Mouse (Mus musculus) urinary bladder, postnatal 25 days (tissue): ENCODE measurements at regions not wholly inside any gene's neighbourhood (a gene's known extent, or its start where the extent isn't known, plus 50 kb on each side); places are given as distances from the start of the nearest gene placed in this dataset.

ENCODE experiments used
- DNase-seq: peaks from one replicate; pipeline ENCODE4 v3.0.0; 2022; ENCODE audit warnings: low spot score

DNA sequence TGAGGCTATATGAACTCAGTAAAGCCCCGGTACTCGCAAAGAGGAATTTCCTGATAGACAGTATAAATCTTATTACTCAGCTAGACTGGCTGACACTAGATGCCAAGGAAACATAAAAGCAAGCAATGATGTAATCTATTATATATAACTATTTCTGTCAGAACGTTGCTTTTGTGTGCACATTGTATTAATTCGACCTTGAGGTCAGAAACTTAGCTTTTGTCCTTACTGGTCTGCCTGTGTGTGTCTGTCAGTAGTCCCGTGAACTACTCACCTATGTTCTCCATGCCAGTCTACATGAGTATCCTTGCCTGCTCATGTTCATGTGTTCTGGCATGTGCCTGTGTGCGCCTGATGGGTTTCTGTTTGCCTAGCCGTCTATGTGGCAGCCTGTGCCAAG is 70.5 kb downstream of the Tmx1 start:
- no peak for DNase-seq

- no peak for DNase-seq
These were observed 71.8 kb downstream of the Tmx1 start for GRCm38 (mm10) chr12:70524703-70525102.

DNA sequence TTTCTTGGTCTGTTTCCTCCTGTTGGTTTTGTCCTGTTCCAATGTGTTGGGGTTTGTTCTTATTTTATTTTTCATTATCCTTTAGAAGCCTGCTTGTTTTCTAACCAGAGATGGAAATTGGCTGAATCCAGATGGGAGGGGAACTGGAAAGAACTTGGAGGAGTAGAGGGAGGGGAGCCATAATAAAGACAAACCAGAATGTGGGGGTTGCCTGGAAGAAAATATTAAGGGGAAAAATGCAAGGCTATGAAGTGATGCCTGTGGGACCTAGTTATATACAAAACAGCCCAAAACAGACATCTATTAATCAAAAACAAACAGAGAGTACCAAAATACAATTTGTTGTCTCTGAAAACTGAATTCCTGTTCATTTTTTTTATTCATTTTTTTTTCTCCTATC is 78.8 kb downstream of the Tmx1 start:
- no peak for DNase-seq

DNA sequence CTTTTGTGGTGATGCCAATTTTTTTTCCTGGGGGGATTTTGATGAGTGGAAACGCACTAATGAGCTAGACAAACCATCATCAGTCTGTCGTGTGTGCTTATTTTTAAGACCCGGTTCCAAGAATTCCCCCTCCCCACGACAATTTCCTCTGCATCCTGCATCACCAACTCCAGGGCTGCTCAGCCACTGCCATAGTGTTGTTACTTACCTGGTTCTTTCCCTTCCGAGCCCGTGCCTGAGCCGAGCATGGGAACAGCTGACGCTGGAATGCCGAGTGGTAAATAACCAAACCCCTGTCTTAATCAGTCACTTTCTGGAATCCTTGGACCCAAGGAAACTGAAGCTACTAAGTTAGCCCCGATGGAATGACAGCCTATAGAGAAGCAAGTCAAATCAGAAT is 79.3 kb downstream of the Tmx1 start:
- DNase-seq: no peak

GRCm38 (mm10) chr12:70532843-70533242 is 79.9 kb downstream of the Tmx1 start:
- no peak for DNase-seq

GRCm38 (mm10) chr12:70533375-70533935 is 80.6 kb downstream of the Tmx1 start:
- DNase-seq: no peak

DNA sequence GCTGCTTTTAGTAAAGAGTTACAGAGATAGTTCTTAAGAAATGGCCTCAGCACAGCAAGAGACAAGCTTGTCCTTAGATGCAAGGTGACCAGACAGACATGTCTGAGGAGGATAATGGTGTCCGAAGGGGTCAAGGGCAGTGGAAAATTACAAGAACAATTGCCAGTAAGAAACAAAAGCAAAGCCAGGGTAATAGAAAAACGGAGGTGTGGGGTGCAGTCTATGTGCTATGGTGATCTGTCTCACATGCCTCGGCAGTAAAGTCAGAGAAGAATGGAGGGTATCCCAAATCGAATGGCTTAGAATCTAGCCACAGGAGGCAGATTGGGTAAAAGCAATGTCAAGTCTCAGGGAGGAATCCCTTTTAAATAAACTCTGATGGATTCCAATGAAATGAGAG is 86.2 kb downstream of the Tmx1 start:
- DNase-seq: no peak

DNA sequence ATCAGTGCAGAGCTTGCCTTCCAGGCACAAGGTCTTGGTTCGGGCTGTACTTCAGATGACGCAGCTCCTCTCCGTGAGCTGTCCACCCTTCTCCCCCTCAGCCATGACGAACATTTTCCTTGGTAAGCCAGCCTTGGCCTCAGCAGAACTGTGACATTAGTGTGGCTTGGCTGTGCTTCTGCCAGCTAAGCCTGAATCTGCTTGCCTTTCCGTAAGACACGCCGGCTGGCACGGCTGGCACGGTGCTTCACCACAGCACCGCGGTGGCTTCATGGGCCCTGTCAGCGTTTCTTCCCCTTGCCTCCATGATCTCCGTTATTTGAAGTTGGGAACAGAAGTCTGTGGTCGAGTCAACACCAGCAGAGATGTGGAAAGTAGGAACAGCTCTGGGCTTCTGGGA is 87.0 kb downstream of the Tmx1 start:
- DNase-seq: no peak

DNA sequence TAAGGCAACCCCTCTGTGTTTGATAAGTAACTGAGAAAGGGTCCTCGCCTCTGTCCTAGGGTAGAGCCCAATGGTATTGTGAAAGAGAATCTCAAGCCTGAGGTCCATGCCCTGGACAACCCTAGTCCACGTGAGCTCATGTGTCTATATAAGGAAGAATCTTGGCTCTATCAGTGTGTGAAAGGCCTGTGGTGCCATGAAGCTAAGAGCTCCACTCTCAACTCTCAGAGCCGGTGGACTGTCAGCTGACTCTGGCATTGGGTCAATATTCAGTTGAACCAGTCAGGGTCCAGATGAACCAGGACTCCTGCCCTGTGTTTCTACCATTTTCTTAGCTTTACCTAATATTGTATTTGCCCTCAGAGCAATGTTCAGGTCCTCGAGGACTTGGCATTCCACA is 88.5 kb downstream of the Tmx1 start:
- no peak for DNase-seq

DNA sequence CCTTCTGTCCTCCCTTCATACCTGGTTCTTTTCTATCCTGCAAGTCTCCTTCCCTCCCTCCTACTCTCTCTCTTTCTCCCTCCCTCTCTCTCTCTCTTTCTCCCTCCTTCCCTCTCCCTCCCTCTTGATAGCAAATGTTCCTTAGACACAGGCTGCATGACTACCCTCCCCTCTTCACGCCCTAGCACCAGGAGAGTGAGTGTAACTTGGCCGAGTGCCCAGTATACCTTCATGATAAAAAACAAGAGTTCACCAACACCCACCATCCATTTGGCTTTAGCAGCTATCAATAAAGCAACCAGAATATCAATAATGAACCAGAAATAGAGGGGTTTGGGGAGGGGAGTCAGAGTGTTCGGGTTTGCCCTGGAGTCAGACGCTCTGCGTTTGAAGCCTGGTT is 90.4 kb downstream of the Tmx1 start:
- DNase-seq: no peak

DNA sequence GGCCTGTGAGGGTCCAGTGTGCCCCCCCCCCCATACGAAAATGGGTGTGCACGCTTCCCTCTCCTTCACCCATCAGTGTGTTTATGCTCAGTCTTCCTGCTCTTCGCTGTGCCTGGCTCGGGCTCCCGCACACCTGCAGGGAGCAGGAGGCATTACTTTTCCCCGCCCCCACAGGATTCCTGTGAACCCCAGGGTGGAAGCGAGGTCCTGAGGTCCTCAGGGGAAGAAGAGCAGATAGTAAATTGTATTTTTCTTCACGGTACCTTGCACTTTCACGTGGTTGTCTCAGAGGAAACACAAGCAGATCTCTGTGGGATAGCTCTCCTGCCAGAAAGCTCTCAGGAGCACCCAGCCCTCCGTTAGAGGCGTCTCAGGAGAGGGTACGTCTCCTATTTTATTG is 91.4 kb downstream of the Tmx1 start:
- DNase-seq: no peak

GRCm38 (mm10) chr12:70544850-70545510 is 92.1 kb downstream of the Tmx1 start:
- peak; percentile 41 for DNase-seq

- DNase-seq: no peak
These were observed 94.3 kb downstream of the Tmx1 start for GRCm38 (mm10) chr12:70547199-70547598.

DNA sequence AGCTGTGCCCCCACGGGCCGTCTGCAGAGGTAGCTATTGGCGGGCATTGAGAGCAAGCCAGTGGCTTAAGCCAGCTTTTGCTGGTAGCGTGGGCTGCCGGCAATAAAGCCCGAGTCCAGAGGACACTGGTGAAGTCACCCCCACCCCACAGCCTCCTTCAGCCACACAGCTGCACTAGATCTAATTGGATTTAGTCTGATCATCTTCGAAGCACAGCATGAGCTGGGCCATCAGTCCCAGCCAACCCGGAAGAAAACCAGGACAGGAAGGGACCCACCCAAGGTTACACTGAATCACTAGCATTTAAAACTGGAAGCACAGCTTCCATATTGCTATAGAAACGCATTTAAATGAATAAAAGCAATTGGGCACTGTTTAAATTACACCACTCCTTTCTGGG is 96.4 kb downstream of the Tmx1 start:
- DNase-seq: no peak

GRCm38 (mm10) chr12:70553866-70554265 is 101.0 kb downstream of the Tmx1 start:
- DNase-seq: no peak

GRCm38 (mm10) chr12:70554586-70554985 is 101.7 kb downstream of the Tmx1 start:
- no peak for DNase-seq

- peak; percentile 32 for DNase-seq
These were observed 102.8 kb downstream of the Tmx1 start for GRCm38 (mm10) chr12:70555723-70556122.

DNA sequence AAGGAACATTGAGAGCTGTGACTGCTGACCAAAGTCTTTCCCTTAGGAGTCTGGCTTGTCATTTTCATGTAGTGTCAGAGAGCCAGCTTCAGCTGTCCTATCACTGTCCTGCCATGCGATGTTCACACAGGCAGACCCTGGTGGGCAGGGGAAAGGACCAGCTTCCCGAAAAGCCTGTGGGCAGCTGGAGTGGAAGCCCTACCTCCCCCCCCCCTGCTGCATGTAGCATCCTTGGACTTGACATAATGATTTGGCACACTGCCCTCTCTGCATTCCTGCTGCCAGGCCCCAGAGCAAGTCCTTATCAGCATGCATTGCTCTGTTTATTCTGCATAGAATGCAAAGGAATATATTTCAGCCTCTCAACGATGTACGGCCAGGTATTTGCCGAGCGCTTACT is 103.9 kb downstream of the Tmx1 start:
- DNase-seq: no peak

DNA sequence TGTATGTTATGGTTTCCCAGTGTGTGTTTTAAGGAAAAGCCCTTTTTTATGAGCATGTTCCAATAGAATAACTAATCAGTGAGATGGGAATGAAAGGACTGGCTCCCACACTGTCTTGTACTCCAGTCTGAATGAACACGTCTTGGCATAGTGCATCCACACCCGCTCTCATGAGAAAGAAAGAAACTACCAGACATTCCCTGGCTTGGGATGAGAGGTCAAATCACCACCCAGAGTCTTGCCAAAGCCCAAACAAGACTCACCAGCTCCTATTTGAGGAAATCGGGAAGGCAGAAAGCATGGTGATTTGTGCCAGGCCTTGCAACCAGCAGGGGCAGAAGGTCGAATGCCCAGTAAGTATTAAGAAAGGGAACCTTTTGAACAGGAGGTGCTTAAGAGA is 110.6 kb downstream of the Tmx1 start:
- no peak for DNase-seq

DNA sequence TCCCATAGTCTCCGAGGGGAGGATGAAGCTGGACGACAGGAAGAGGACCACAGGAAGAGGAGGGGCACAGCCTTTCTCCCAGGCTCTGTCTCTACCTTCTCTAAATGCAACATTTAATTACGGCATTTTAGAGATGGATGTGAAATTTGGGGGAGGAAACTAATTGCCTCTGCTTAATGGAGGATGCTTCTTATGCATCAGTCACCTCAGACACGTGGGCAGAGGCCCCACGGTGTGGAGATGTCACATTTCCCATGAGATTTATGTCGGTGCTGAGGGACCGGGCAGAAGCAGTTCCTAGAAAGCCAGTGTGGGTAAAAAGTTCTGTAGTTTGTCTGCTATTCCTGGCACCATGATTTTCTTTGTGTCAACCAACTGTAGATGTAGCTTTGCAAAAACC is 122.8 kb downstream of the Tmx1 start:
- no peak for DNase-seq

GRCm38 (mm10) chr12:70577769-70578168 is 124.9 kb downstream of the Tmx1 start:
- DNase-seq: no peak

DNA sequence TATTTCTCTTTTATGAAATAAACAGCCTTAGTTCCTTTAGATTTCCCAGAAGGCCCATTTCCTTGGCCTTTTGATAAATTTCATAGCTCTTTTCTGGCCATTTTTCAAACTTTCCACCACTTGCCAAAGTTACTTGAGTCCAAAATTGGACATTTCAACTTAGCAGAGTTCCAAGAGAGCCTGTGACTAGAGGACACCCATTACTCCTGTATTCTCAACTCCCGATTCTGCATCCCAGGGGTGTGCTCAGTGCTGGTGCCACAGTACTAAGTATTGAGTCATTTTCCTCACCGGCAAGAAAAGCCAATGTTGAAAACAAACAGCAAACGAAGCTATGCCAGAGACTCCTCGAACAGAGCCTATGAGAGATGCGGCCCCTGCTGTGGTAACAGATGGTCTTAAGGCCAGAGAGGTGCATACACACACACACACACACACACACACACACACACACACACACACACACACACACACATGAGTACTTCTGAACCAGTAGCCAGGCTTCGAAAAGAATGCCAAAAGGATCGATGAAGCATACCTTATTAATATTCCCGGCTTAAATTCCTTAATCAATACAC is 126.5 kb downstream of the Tmx1 start:
- no peak for DNase-seq

GRCm38 (mm10) chr12:70586181-70586580 is 133.3 kb downstream of the Tmx1 start:
- no peak for DNase-seq

- DNase-seq: no peak
These were observed 135.3 kb downstream of the Tmx1 start for GRCm38 (mm10) chr12:70588234-70588633.
